Mouse (Mus musculus): ENCODE data around the gene A630095N17Rik. TPM values are rescaled to one million over a fixed set of nuclear protein-coding genes. Genes with fewer than 3 reads are reported as not detected.

The A630095N17Rik gene
- polyA plus RNA-seq (2011; ENCODE audit: insufficient read length, low read depth, missing spikeins) = not detected in 2 replicates

GRCm38 (mm10) chr1:75231664-75232152 lies at the start of gene A630095N17Rik:
A630095N17Rik (minus strand) TSS chr1:75232102.
- H3K4me3 ChIP-seq (ENCODE audit: insufficient read depth, low read length) = no peak within 1 kb of the TSS
- peaks cover 2% of the 10 kb centered on the region; the same call in 1 of the 2 replicates for H3K4me1 ChIP-seq (ENCODE audit: control insufficient read depth, insufficient read depth, low read length)
- no peak within 1 kb of the TSS for H3K27ac ChIP-seq (ENCODE audit: insufficient read depth, low read length)
- TF ChIP-seq CTCF (IDR thresholded peaks at IDR 0.05; ENCODE audit: borderline replicate concordance, insufficient read depth, low read length) (no peak), POLR2A (IDR thresholded peaks at IDR 0.05; ENCODE audit: low read depth, low read length) (no peak)

DNA sequence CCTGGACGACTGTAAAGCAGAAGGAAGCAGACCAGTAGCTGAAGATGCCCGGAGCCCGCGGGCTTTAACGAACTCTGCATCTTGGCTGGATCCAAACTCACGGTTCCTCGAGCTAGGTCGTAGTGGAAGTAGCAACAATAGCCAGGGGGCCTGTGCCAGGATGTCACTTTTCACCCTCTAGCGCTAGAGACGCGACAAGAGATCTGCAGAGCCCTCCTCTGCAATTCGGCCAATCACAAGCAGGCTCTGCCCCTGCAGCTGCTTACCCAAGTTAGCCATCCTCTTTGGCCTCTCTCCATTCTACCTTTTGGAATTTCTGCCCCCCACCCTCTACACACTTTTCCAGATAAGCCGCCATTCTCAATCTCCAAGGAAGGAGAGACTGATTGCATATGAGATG lies 46.3 kb upstream of the A630095N17Rik start, which contains the start of gene Resp18:
Gene Resp18 (minus strand): TSS at position 188 of the 400 bp plus-strand sequence.
- H3K27ac ChIP-seq (ENCODE audit: insufficient read depth, low read length) = no peak within 1 kb of the TSS
- no peak within 1 kb of the TSS for H3K4me3 ChIP-seq (ENCODE audit: insufficient read depth, low read length)
- H3K4me1 ChIP-seq (ENCODE audit: control insufficient read depth, insufficient read depth, low read length) = no peaks in the 10 kb centered on the region
- no peak for TF ChIP-seq POLR2A (IDR thresholded peaks at IDR 0.05; ENCODE audit: low read depth, low read length)
- no peak for TF ChIP-seq CTCF (IDR thresholded peaks at IDR 0.05; ENCODE audit: borderline replicate concordance, insufficient read depth, low read length)

- Histone ChIP-seq H3K4me3 (ENCODE audit: insufficient read depth, low read length) (no peak overlapping the region), H3K4me1 (ENCODE audit: control insufficient read depth, insufficient read depth, low read length) (no peaks in the 10 kb centered on the region), H3K27ac (ENCODE audit: insufficient read depth, low read length) (no peak overlapping the region)
- no peak for TF ChIP-seq POLR2A (IDR thresholded peaks at IDR 0.05; ENCODE audit: low read depth, low read length)
- TF ChIP-seq CTCF (IDR thresholded peaks at IDR 0.05; ENCODE audit: borderline replicate concordance, insufficient read depth, low read length) = no peak
Observed at GRCm38 (mm10) chr1:75277195-75278188, 45.6 kb upstream of the A630095N17Rik start.

DNA sequence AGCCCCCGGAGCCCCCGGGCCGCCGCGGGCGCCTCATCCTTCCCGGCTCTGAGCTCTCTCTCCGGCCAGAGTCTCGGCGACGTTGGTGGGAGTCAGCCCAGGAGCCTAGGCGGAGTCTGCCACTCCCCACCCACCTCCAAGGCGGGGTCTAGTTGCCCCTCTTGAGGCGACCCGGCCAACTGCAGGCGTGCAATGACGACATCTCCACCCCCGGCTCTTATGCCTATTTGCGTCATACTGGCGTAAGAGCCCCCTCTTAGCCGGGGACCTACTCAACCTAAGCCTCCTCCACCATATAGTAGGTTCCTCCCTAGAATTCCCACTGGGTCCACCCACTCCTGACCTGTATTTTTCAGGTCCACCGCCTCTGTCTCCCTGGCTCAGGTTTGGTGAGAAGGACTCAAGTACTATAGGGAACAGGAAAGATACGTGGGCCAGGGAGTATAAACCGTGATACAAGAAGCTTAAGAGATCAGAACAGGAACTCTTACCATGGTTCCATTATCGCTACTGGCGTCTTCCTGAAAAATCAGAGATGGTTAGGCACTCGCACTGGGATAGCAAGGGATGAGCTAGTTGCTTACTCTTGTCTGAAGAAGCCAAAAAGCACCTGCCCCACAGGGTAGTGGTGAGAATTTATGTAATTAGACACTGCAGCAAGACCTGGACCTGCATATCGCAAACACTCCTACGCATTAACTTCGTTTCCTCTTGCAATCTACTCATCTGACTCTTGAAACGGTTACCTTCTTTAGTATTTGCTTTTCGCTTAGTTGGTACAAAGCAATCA lies 32.4 kb upstream of the A630095N17Rik start, which contains the start of gene Ptprn:
Gene Ptprn (minus strand): TSS at position 412 of the 790 bp plus-strand sequence.
- H3K27ac ChIP-seq (ENCODE audit: insufficient read depth, low read length) = peak within 1 kb of the TSS; percentile 76
- TF ChIP-seq CTCF (IDR thresholded peaks at IDR 0.05; ENCODE audit: borderline replicate concordance, insufficient read depth, low read length) (no peak), POLR2A (IDR thresholded peaks at IDR 0.05; ENCODE audit: low read depth, low read length) (peak; percentile 42; the same call in 1 of the 2 replicates)
- H3K4me3 ChIP-seq (ENCODE audit: insufficient read depth, low read length) = peak within 1 kb of the TSS; percentile 92
- H3K4me1 ChIP-seq (ENCODE audit: control insufficient read depth, insufficient read depth, low read length) = peaks cover 6% of the 10 kb centered on the region; the same call in 1 of the 2 replicates

DNA sequence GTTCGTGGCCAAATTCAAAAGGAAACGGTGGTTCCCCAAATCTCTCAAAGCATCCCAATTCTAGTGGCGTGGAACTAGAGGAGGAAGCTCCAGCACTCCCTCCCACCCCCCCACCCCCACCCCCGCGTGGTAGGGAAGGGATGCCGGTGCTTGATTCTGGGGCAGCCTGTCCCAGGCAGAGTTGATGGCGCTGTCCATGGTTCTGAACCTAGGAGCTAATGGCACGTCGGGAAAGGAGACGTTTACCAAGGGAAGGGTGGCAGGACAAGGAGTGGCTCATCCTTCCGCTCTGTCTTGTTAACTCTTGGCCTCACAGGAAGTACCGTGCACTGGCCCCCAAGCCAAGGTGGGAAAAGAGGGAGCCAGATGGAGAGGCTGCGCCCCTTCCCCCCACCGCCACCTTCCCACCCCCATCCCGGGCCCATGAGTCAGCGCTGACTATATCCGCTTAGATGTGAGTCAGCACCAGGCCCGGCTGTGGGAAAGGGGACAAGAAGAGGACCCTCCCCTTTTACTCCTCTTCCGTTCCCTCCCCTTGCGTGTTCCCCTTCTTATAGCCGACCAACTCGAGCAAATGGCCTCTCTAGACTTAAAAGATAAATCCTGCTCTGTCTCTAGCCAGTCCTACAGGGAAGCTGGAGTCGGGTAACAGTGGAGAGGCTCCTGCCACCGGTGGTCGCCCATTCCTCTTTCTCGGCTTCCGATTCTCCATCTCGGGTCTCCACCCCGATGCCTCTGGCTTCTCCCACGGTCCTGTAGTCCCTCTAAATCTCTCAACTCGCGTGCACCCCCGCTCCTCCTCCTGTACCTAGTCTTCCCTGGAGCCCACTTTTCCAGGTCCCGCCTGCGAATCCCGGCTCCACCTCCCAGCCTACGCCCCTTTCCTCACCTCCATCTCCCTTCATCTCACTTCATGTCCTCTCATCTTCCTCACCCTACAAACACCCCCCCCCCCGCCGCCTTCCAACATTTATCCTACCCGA lies 31.4 kb upstream of the A630095N17Rik start:
- Histone ChIP-seq H3K4me1 (ENCODE audit: control insufficient read depth, insufficient read depth, low read length) (peaks cover 6% of the 10 kb centered on the region; the same call in 1 of the 2 replicates), H3K27ac (ENCODE audit: insufficient read depth, low read length) (peak overlapping the region; percentile 76), H3K4me3 (ENCODE audit: insufficient read depth, low read length) (peak overlapping the region; percentile 92)
- TF ChIP-seq CTCF (IDR thresholded peaks at IDR 0.05; ENCODE audit: borderline replicate concordance, insufficient read depth, low read length) = no peak
- TF ChIP-seq POLR2A (IDR thresholded peaks at IDR 0.05; ENCODE audit: low read depth, low read length) = peak; percentile 57; the same call in 1 of the 2 replicates

GRCm38 (mm10) chr1:75261278-75261677 lies 29.4 kb upstream of the A630095N17Rik start:
- TF ChIP-seq CTCF (IDR thresholded peaks at IDR 0.05; ENCODE audit: borderline replicate concordance, insufficient read depth, low read length) = no peak
- no peak for TF ChIP-seq POLR2A (IDR thresholded peaks at IDR 0.05; ENCODE audit: low read depth, low read length)
- Histone ChIP-seq H3K4me1 (ENCODE audit: control insufficient read depth, insufficient read depth, low read length) (peaks cover 6% of the 10 kb centered on the region; the same call in 1 of the 2 replicates), H3K4me3 (ENCODE audit: insufficient read depth, low read length) (no peak overlapping the region), H3K27ac (ENCODE audit: insufficient read depth, low read length) (no peak overlapping the region)

- TF ChIP-seq POLR2A (IDR thresholded peaks at IDR 0.05; ENCODE audit: low read depth, low read length) = no peak
- TF ChIP-seq CTCF (IDR thresholded peaks at IDR 0.05; ENCODE audit: borderline replicate concordance, insufficient read depth, low read length) = no peak
- no peak overlapping the region for H3K27ac ChIP-seq (ENCODE audit: insufficient read depth, low read length)
- no peak overlapping the region for H3K4me3 ChIP-seq (ENCODE audit: insufficient read depth, low read length)
- no peaks in the 10 kb centered on the region for H3K4me1 ChIP-seq (ENCODE audit: control insufficient read depth, insufficient read depth, low read length)
Observed at GRCm38 (mm10) chr1:75255516-75256046, 23.7 kb upstream of the A630095N17Rik start.

GRCm38 (mm10) chr1:75254625-75255013 lies 22.7 kb upstream of the A630095N17Rik start:
- no peak overlapping the region for H3K27ac ChIP-seq (ENCODE audit: insufficient read depth, low read length)
- H3K4me1 ChIP-seq (ENCODE audit: control insufficient read depth, insufficient read depth, low read length) = no peaks in the 10 kb centered on the region
- no peak for TF ChIP-seq CTCF (IDR thresholded peaks at IDR 0.05; ENCODE audit: borderline replicate concordance, insufficient read depth, low read length)
- no peak for TF ChIP-seq POLR2A (IDR thresholded peaks at IDR 0.05; ENCODE audit: low read depth, low read length)
- no peak overlapping the region for H3K4me3 ChIP-seq (ENCODE audit: insufficient read depth, low read length)

Measured in embryonic fibroblast, embryonic 13.5 days (primary cell).